Comparison of ENCODE assay signal across 29 mouse cellular contexts in genomic region chr6:137918156-137918555, GRCm38 (mm10).
"Had no signal": no experiment of that assay in that cellular context is flagged by ENCODE, and none has a peak within 500 bp of the region (broad histone marks: within the 10 kb centered on the region; RNA-seq: fewer than 3 reads in every experiment).

No protein-coding gene starts in this region.

- H3K36me3 ChIP-seq: heart, embryonic 13.5 days; heart, embryonic 15.5 days; hindbrain, embryonic 10.5 days; hindbrain, embryonic 12.5 days; intestine, embryonic 15.5 days; limb, embryonic 10.5 days; limb, embryonic 12.5 days; liver, embryonic 13.5 days; liver, embryonic 15.5 days had no signal

- H3K9ac ChIP-seq: heart, embryonic 13.5 days; heart, embryonic 15.5 days; hindbrain, embryonic 12.5 days; hindbrain, embryonic 14.5 days; intestine, embryonic 15.5 days; limb, embryonic 12.5 days; liver, embryonic 13.5 days; liver, embryonic 15.5 days had no signal

- H3K4me2 ChIP-seq: heart, embryonic 11.5 days; heart, embryonic 13.5 days; heart, embryonic 15.5 days; hindbrain, embryonic 12.5 days; hindbrain, embryonic 14.5 days; intestine, embryonic 15.5 days; limb, embryonic 12.5 days; liver, embryonic 11.5 days; liver, embryonic 13.5 days; liver, embryonic 15.5 days had no signal

- H3K4me3 ChIP-seq: gastrocnemius, adult 2 months; heart, adult 2 months; heart, embryonic 13.5 days; heart, embryonic 15.5 days; hindbrain, embryonic 10.5 days; hindbrain, embryonic 12.5 days; intestine, embryonic 15.5 days; layer of hippocampus, adult 2 months; left cerebral cortex, adult 2 months; limb, embryonic 10.5 days; limb, embryonic 12.5 days; liver, embryonic 13.5 days; liver, embryonic 15.5 days had no signal

- DNase-seq: gastrocnemius, adult 2 months; gastrocnemius, postnatal 10 days; gastrocnemius, postnatal 25 days; heart, adult 2 months; heart, postnatal 14 days; heart, postnatal 4 days; kidney, adult 18-20 months; kidney, adult 8-10 months; kidney, postnatal 10 days; kidney, postnatal 25 days; kidney, postnatal 4 days; liver; liver, embryonic 13.5 days had no signal

- H3K27ac ChIP-seq: gastrocnemius, adult 2 months; heart, adult 2 months; heart, embryonic 13.5 days; heart, embryonic 15.5 days; hindbrain, embryonic 10.5 days; hindbrain, embryonic 12.5 days; hindbrain, embryonic 14.5 days; intestine, embryonic 15.5 days; layer of hippocampus, adult 2 months; left cerebral cortex, adult 2 months; limb, embryonic 10.5 days; limb, embryonic 12.5 days; liver, embryonic 13.5 days; liver, embryonic 15.5 days had no signal

- H3K27me3 ChIP-seq: heart, embryonic 13.5 days; heart, embryonic 15.5 days; hindbrain, embryonic 12.5 days; intestine, embryonic 15.5 days; limb, embryonic 12.5 days; liver, embryonic 13.5 days; liver, embryonic 15.5 days had no signal

- H3K4me1 ChIP-seq: heart, embryonic 13.5 days; heart, embryonic 15.5 days; hindbrain, embryonic 10.5 days; hindbrain, embryonic 12.5 days; intestine, embryonic 15.5 days; limb, embryonic 10.5 days; limb, embryonic 12.5 days; liver, embryonic 13.5 days; liver, embryonic 15.5 days had no signal

- ATAC-seq: hindbrain, embryonic 16.5 days; inflammation-experienced regulatory T-cells, adult 6 months; intestine, embryonic 15.5 days; intestine, postnatal 0 days had no signal

- H3K9me3 ChIP-seq: heart, embryonic 13.5 days; heart, embryonic 15.5 days; hindbrain, embryonic 10.5 days; hindbrain, embryonic 12.5 days; intestine, embryonic 15.5 days; limb, embryonic 10.5 days; limb, embryonic 12.5 days; liver, embryonic 13.5 days; liver, embryonic 15.5 days had no signal
